Mouse (Mus musculus): ENCODE data around the gene Ube2o. TPM values are rescaled to one million over a fixed set of nuclear protein-coding genes. Genes with fewer than 3 reads are reported as not detected.
A peak's percentile ranks its signal among the peaks of the same experiment; 100 is the strongest.

The Ube2o gene
- polyA plus RNA-seq, 1 experiment from 2014 or later: 18.7 TPM

- WGBS: 67% methylated on average over 8 of the region's 8 CpGs
- Histone ChIP-seq H3K4me1 (ENCODE audit: control insufficient read depth, insufficient read depth, low read length) (peaks cover 2% of the 10 kb centered on the region; the same call in 1 of the 2 replicates), H3K4me3 (ENCODE audit: low read depth, low read length) (no peak overlapping the region), H3K36me3 (ENCODE audit: control insufficient read depth, insufficient read depth, low read length) (no peaks in the 10 kb centered on the region), H3K9ac (ENCODE audit: low read length) (no peak overlapping the region), H3K4me2 (no peak overlapping the region), H3K9me3 (ENCODE audit: control insufficient read depth, low read length) (no peaks in the 10 kb centered on the region), H3K27me3 (ENCODE audit: control insufficient read depth, insufficient read depth, low read length) (no peaks in the 10 kb centered on the region), H3K27ac (ENCODE audit: low read depth, low read length) (no peak overlapping the region)
- DNase-seq (ENCODE audit: low spot score, missing footprints) (no peak), ATAC-seq (ENCODE audit: low FRiP score) (no peak)
These were observed 8.3 kb upstream of the Ube2o start for GRCm38 (mm10) chr11:116589574-116589973.

GRCm38 (mm10) chr11:116589020-116589531 is 7.8 kb upstream of the Ube2o start:
- ATAC-seq (ENCODE audit: low FRiP score) (no peak), DNase-seq (ENCODE audit: low spot score, missing footprints) (no peak)
- Histone ChIP-seq H3K9me3 (ENCODE audit: control insufficient read depth, low read length) (no peaks in the 10 kb centered on the region), H3K36me3 (ENCODE audit: control insufficient read depth, insufficient read depth, low read length) (no peaks in the 10 kb centered on the region), H3K4me1 (ENCODE audit: control insufficient read depth, insufficient read depth, low read length) (peaks cover 2% of the 10 kb centered on the region; the same call in 1 of the 2 replicates), H3K4me3 (ENCODE audit: low read depth, low read length) (no peak overlapping the region), H3K4me2 (no peak overlapping the region), H3K27me3 (ENCODE audit: control insufficient read depth, insufficient read depth, low read length) (no peaks in the 10 kb centered on the region), H3K9ac (ENCODE audit: low read length) (no peak overlapping the region), H3K27ac (ENCODE audit: low read depth, low read length) (no peak overlapping the region)
- WGBS: 33% methylated on average over 14 of the region's 14 CpGs

GRCm38 (mm10) chr11:116586801-116587631 is 5.8 kb upstream of the Ube2o start:
- Histone ChIP-seq H3K4me1 (ENCODE audit: control insufficient read depth, insufficient read depth, low read length) (peaks cover 2% of the 10 kb centered on the region; the same call in 1 of the 2 replicates), H3K9me3 (ENCODE audit: control insufficient read depth, low read length) (no peaks in the 10 kb centered on the region), H3K27me3 (ENCODE audit: control insufficient read depth, insufficient read depth, low read length) (no peaks in the 10 kb centered on the region), H3K27ac (ENCODE audit: low read depth, low read length) (no peak overlapping the region), H3K4me3 (ENCODE audit: low read depth, low read length) (no peak overlapping the region), H3K36me3 (ENCODE audit: control insufficient read depth, insufficient read depth, low read length) (no peaks in the 10 kb centered on the region), H3K9ac (ENCODE audit: low read length) (no peak overlapping the region), H3K4me2 (peak overlapping the region; percentile 25; the same call in 1 of the 2 replicates)
- 22% methylated on average over 23 of the region's 23 CpGs for WGBS
- ATAC-seq (ENCODE audit: low FRiP score) (peak; percentile 71; the same call in 1 of the 2 replicates), DNase-seq (ENCODE audit: low spot score, missing footprints) (peak; percentile 99)

- peaks cover 2% of the 10 kb centered on the region; the same call in 1 of the 2 replicates for H3K4me1 ChIP-seq (ENCODE audit: control insufficient read depth, insufficient read depth, low read length)
- no peaks in the 10 kb centered on the region for H3K36me3 ChIP-seq (ENCODE audit: control insufficient read depth, insufficient read depth, low read length)
- WGBS: 68% methylated on average over 5 of the region's 5 CpGs
- no peaks in the 10 kb centered on the region for H3K27me3 ChIP-seq (ENCODE audit: control insufficient read depth, insufficient read depth, low read length)
- no peaks in the 10 kb centered on the region for H3K9me3 ChIP-seq (ENCODE audit: control insufficient read depth, low read length)
- no peak within 1 kb of the TSS for H3K27ac ChIP-seq (ENCODE audit: low read depth, low read length)
- no peak within 1 kb of the TSS for H3K4me3 ChIP-seq (ENCODE audit: low read depth, low read length)
- ATAC-seq (ENCODE audit: low FRiP score) (no peak), DNase-seq (ENCODE audit: low spot score, missing footprints) (no peak)
- H3K4me2 ChIP-seq: peak within 1 kb of the TSS; percentile 25; the same call in 1 of the 2 replicates
- H3K9ac ChIP-seq (ENCODE audit: low read length): no peak within 1 kb of the TSS
These were observed 5.1 kb upstream of the Ube2o start, which contains the start of gene Aanat for GRCm38 (mm10) chr11:116586310-116586709. Gene Aanat, plus strand, starts transcription at chr11:116586432.

GRCm38 (mm10) chr11:116585682-116586081 is 4.4 kb upstream of the Ube2o start:
- H3K4me3 ChIP-seq (ENCODE audit: low read depth, low read length): no peak overlapping the region
- H3K36me3 ChIP-seq (ENCODE audit: control insufficient read depth, insufficient read depth, low read length): no peaks in the 10 kb centered on the region
- DNase-seq (ENCODE audit: low spot score, missing footprints) (no peak), ATAC-seq (ENCODE audit: low FRiP score) (no peak)
- peaks cover 2% of the 10 kb centered on the region; the same call in 1 of the 2 replicates for H3K4me1 ChIP-seq (ENCODE audit: control insufficient read depth, insufficient read depth, low read length)
- 83% methylated on average over 6 of the region's 6 CpGs for WGBS
- H3K4me2 ChIP-seq: no peak overlapping the region
- H3K27ac ChIP-seq (ENCODE audit: low read depth, low read length): no peak overlapping the region
- H3K9ac ChIP-seq (ENCODE audit: low read length): no peak overlapping the region
- no peaks in the 10 kb centered on the region for H3K27me3 ChIP-seq (ENCODE audit: control insufficient read depth, insufficient read depth, low read length)
- no peaks in the 10 kb centered on the region for H3K9me3 ChIP-seq (ENCODE audit: control insufficient read depth, low read length)

- no peaks in the 10 kb centered on the region for H3K9me3 ChIP-seq (ENCODE audit: control insufficient read depth, low read length)
- peak overlapping the region; percentile 75 for H3K4me2 ChIP-seq
- ATAC-seq (ENCODE audit: low FRiP score) (peak; percentile 82), DNase-seq (ENCODE audit: low spot score, missing footprints) (peak; percentile 95)
- H3K9ac ChIP-seq (ENCODE audit: low read length): peak overlapping the region; percentile 94
- peak overlapping the region; percentile 95 for H3K4me3 ChIP-seq (ENCODE audit: low read depth, low read length)
- H3K36me3 ChIP-seq (ENCODE audit: control insufficient read depth, insufficient read depth, low read length): no peaks in the 10 kb centered on the region
- peaks cover 10% of the 10 kb centered on the region for H3K4me1 ChIP-seq (ENCODE audit: control insufficient read depth, insufficient read depth, low read length)
- H3K27me3 ChIP-seq (ENCODE audit: control insufficient read depth, insufficient read depth, low read length): no peaks in the 10 kb centered on the region
- peak overlapping the region; percentile 57 for H3K27ac ChIP-seq (ENCODE audit: low read depth, low read length)
- WGBS: under 1% methylated on average over 69 of the region's 91 CpGs
These were observed 404 bp downstream of the Ube2o start for GRCm38 (mm10) chr11:116580711-116581375.

GRCm38 (mm10) chr11:116580031-116580652 is 1.1 kb downstream of the Ube2o start:
- ATAC-seq (ENCODE audit: low FRiP score): no peak
- peaks cover 13% of the 10 kb centered on the region for H3K4me1 ChIP-seq (ENCODE audit: control insufficient read depth, insufficient read depth, low read length)
- no peaks in the 10 kb centered on the region for H3K36me3 ChIP-seq (ENCODE audit: control insufficient read depth, insufficient read depth, low read length)
- H3K9me3 ChIP-seq (ENCODE audit: control insufficient read depth, low read length): no peaks in the 10 kb centered on the region
- no peak for DNase-seq (ENCODE audit: low spot score, missing footprints)
- H3K4me3 ChIP-seq (ENCODE audit: low read depth, low read length): peak overlapping the region; percentile 95
- H3K4me2 ChIP-seq: peak overlapping the region; percentile 75
- peak overlapping the region; percentile 94 for H3K9ac ChIP-seq (ENCODE audit: low read length)
- no peaks in the 10 kb centered on the region for H3K27me3 ChIP-seq (ENCODE audit: control insufficient read depth, insufficient read depth, low read length)
- 24% methylated on average over 10 of the region's 10 CpGs for WGBS
- 0 out of 2 replicates have a peak overlapping the region, but pooled peaks have one; percentile 28 for H3K27ac ChIP-seq (ENCODE audit: low read depth, low read length)

- 95% methylated on average over 3 of the region's 3 CpGs for WGBS
- no peak overlapping the region for H3K4me3 ChIP-seq (ENCODE audit: low read depth, low read length)
- no peak overlapping the region for H3K27ac ChIP-seq (ENCODE audit: low read depth, low read length)
- DNase-seq (ENCODE audit: low spot score, missing footprints) (no peak), ATAC-seq (ENCODE audit: low FRiP score) (no peak)
- no peaks in the 10 kb centered on the region for H3K27me3 ChIP-seq (ENCODE audit: control insufficient read depth, insufficient read depth, low read length)
- no peaks in the 10 kb centered on the region for H3K9me3 ChIP-seq (ENCODE audit: control insufficient read depth, low read length)
- H3K36me3 ChIP-seq (ENCODE audit: control insufficient read depth, insufficient read depth, low read length): no peaks in the 10 kb centered on the region
- no peak overlapping the region for H3K4me2 ChIP-seq
- no peak overlapping the region for H3K9ac ChIP-seq (ENCODE audit: low read length)
- peaks cover 17% of the 10 kb centered on the region for H3K4me1 ChIP-seq (ENCODE audit: control insufficient read depth, insufficient read depth, low read length)
These were observed 2.0 kb downstream of the Ube2o start for GRCm38 (mm10) chr11:116579280-116579679.

Measured in midbrain, embryonic 11.5 days (tissue).